Mouse (Mus musculus) mature B cell (primary cell): ENCODE data around the gene Gm614.

Source experiments
- in situ Hi-C: fragments of 300-500 bp; cut with MboI; formaldehyde crosslinking; loops from 2 replicates; pipeline ENCODE4 v1.14.3; 2019

The Gm614 gene

DNA sequence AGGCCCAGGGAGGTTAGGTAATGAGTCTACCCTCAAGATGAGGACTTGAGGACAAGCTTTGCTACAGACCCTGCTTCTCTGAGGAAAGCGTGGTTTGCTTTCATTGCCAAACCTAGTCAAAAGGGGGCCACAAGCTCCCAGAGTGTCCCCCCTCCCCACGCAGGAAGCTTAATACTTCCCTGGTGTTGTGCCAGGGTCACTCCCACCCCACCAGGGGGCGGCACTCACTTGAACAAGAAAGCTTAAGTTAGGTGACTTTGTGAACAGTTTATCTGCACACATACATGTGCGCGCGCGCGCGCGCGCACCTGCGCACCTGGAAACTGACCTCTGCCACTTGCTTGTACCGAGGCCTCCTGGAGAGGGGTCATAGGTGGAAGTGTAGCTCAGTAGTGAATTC is 7.2 kb downstream of the Gm614 start:
- in situ Hi-C loops = no loop called here

DNA sequence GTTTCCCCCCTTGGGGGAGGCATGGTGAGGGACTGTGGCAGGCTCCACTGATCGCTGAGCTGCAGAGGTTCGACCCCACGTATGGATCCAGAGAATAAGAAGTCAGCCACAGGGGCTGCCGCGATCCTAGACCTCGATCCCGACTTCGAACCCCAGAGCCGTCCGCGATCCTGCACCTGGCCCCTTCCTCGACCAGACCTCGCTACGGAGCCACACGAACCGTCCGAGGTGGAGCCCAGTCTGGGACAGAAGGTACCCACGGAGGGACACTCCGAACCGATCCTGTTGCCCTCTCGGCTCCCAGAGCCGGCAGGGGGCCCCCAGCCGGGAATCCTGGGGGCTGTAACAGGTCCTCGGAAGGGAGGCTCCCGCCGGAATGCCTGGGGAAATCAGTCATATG is 9.1 kb downstream of the Gm614 start:
- in situ Hi-C loops = no loop called here

DNA sequence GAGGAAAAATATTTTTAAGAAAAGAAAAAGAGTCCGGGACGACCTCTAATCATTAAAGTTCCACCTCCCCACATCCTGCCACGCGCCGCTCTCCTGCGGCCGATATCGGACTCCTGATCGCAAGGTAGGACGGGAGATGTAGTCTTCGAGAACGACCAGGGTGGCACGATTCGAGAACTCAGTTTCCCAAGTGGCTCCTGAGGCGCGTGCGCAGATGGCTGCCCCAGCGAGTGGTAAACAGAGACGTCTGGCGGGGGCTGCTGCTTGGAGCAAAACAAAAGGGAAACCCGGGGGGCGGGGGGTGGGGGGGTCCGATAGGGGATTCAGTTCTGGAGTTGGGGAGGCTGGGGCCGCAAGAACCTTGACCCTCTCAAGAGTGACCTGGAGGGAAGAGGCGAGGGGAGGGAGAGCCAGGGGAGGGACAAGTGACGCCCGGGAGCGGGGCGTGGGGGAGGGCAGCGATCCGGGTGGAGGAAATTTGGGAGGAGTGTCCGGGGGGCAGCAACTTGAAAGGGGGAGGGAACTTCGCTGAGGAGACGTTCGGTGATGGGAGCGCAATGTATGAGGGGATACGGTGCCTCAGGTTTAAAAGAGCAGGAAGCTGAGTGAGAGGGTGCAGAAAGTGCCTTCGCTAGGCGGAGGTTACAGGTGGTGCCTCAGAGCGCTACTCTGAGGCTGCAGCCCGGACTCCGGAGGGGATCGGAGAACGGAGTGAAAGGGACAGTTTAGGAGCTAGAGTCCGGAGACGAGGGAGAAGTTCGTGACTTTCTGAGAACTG is 9.7 kb downstream of the Gm614 start, which contains the start of gene Foxo4:
Gene Foxo4, plus strand, starts transcription at position 577 of the 778 bp plus-strand sequence.
- in situ Hi-C loops = no loop called here

DNA sequence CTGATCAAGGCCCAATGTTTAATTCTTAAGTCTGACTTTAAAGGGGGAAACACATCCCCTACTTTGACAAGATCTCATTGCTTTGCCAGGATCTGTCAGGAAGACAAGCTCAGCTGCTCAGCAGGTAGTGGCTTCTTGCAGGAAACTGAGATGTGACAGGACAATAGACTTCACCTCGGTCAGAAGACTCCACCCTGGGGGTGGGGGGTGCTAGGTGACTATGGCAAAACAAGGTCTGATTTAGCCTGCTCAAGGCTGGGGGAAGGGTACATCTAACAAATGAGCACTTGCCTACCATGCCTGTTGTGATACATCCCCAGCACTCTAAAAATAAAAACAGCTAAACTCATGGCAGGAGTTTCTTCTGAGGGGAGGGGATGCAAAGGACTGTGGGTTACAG is 18.8 kb downstream of the Gm614 start:
- in situ Hi-C loops = no loop called here

GRCm38 (mm10) chrX:101222796-101223162 is 41.0 kb downstream of the Gm614 start:
- in situ Hi-C loops = no loop called here

DNA sequence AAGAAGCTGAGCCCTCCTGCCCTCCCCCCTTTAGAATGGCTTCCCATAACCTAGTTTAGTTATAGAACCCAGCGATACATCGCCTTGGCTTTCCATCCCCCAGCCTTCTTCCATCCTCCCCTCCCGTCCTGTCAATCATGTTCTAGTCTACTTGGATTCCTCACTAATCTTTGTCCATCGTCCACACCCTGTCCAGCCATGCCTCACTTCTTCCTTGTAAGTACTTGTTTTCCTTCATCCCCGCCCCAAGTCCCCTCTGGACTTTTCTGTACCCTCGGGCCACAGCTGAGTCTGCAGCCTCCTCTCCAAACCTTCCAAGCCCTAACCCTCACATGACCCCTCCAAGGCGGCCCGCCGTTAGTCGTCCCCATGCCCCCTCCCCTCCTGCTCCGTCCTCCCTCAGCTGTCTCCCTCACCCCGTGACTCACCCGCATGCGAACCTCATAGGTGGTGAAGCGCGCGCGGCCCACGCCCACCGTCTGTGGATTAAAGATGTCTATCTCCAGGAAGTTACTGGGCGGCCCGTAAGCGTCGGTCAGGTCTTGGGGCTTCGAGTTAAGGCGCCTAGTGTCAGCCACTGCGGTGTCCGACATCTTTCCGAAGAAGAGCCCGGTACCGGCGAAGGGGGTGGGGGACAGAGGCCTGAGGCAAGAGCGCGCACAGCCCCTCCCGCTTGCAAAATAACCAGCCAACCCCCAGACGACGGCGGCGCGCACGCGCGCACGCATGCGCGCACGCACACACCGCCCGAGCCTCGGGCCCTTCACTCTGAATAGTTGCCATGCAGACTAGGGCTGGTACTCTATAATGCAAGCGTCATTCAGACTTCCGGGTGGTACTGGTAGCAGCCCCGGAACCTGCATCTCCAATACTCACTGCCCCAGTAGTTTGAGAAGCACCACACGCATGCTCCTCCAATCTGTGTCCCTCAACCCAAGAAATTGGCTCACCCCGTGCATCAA is 41.7 kb downstream of the Gm614 start, which contains the start of gene Snx12:
Gene Snx12, minus strand, starts transcription at position 730 of the 962 bp plus-strand sequence.
- in situ Hi-C loops = no loop called here
